Mouse (Mus musculus) megakaryocyte, embryonic 14.5 days (primary cell): ENCODE results near the gene Psd.

Experiments used
- FLI1 ChIP-seq: IDR thresholded peaks from 2 replicates; pipeline ENCODE4 v1.6.1; 2012; ENCODE audit warnings: low read length, inconsistent platforms, mixed read lengths
- GATA1 ChIP-seq: IDR thresholded peaks from 3 replicates; pipeline ENCODE4 v1.6.1; 2012; ENCODE audit warnings: mixed read lengths, low read length, inconsistent platforms, borderline replicate concordance

DNA sequence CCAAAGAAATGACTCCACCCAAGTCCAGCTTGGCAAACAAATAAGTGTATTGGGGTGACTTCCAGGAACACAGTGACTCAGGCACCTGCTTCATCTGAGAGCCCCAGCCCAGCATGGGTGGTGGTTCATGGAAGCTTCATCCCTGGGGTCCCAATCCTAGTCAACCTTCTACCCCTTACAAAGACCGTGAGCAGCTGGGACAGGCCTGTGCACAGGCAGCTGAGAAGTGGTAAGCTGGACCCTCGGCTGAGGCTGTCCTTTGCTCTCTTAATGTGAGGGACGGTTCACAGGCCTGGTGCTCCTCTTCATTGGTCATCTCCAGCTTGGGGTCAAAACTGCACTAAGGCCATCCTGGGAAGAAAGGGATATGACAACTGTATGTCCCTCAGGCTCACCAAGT is 39.4 kb downstream of the Psd start:
- TF ChIP-seq GATA1 (no peak), FLI1 (no peak)
